18 mouse cellular contexts compared by ENCODE assay signal in the genomic region with DNA sequence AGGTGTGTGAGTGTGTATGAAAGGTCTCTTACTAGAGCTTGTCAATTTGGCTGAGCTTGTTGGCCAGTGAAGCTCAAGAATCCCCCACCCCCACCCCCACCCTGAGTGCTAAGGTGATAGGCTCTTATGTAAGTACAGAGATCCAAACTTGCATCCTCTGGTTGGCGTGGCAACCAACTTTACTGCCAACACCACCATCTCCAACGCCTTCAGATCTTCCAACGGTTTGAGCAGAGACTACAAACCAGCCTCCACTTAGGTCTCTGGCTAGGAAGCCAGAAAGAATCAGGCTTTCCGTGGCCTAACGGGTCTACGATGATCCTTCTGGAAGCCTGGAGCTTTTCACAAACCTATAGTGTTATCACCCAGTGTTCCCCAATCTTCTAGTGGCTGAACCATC. TPM values are rescaled to one million over a fixed set of nuclear protein-coding genes. Genes with fewer than 3 reads are reported as not detected.
DNase-seq lines count a peak whose midpoint lies in the region; ATAC-seq lines count a peak whose summit lies in the region.
"Had no signal": no experiment of that assay in that cellular context is flagged by ENCODE, and none has a peak within 500 bp of the region (broad histone marks: within the 10 kb centered on the region; RNA-seq: fewer than 3 reads in every experiment).

No protein-coding gene starts in this region.

- ATAC-seq in CD4-positive, CD25-positive, alpha-beta regulatory T cell, adult 4 months, result no peak
- ATAC-seq: forebrain, embryonic 16.5 days; hindbrain, embryonic 16.5 days had no signal

- DNase-seq in CD4-positive, CD25-positive, alpha-beta regulatory T cell, adult 2 months (ENCODE audit: low read depth, low spot score), result peak; percentile 10
- DNase-seq in layer of hippocampus, adult 9-11 months, result peak; percentile 44
- DNase-seq in layer of hippocampus, postnatal 25 days (ENCODE audit: extremely low spot score in 1 of 2, low spot score in 1 of 2), result no peak
- peak; percentile 63 to 80 for DNase-seq in right cerebral cortex, postnatal 10 days (ENCODE audit: low spot score in 2 of 2)
- no peak for DNase-seq in right cerebral cortex, postnatal 4 days
- no peak for DNase-seq in urinary bladder, postnatal 14 days (ENCODE audit: low spot score)
- DNase-seq in thymus, postnatal 14 days, result no peak
- DNase-seq: adrenal gland, postnatal 14 days; cerebellum, adult 18-20 months; cerebellum, postnatal 10 days; gastrocnemius, postnatal 25 days; heart, adult 11 months; kidney, adult 8-10 months; kidney, postnatal 4 days; thymus, postnatal 25 days had no signal

RNA-seq across cellular contexts. Expression of gene Pdcd4, which starts 23.9 kb away (rescaled TPM):
- 100 to 1,000 TPM; 447 to 643 TPM for polyA plus RNA-seq in CD4-positive, CD25-positive, alpha-beta regulatory T cell, adult 4 months (2017; shearing (Covaris generic))
- 100 to 1,000 TPM; 118 to 120 TPM for total RNA-seq in layer of hippocampus, postnatal 25 days (2021)

Comparison
In these comparisons a context has a peak if more than half of its experiments do, and no peak if none do; other contexts are left out.
1. DNase-seq: peak in CD4-positive, CD25-positive, alpha-beta regulatory T cell, adult 2 months (single experiment), layer of hippocampus, adult 9-11 months (single experiment) and right cerebral cortex, postnatal 10 days (2 of 2); none in layer of hippocampus, postnatal 25 days (0 of 2), right cerebral cortex, postnatal 4 days (single experiment), urinary bladder, postnatal 14 days (single experiment) and thymus, postnatal 14 days (single experiment).